Mouse (Mus musculus) right cerebral cortex, postnatal 14 days (tissue): ENCODE measurements around the gene Slc27a3.

ENCODE experiments used
- DNase-seq: peaks from one replicate; pipeline ENCODE4 v3.0.0; 2022

Slc27a3 gene

DNA sequence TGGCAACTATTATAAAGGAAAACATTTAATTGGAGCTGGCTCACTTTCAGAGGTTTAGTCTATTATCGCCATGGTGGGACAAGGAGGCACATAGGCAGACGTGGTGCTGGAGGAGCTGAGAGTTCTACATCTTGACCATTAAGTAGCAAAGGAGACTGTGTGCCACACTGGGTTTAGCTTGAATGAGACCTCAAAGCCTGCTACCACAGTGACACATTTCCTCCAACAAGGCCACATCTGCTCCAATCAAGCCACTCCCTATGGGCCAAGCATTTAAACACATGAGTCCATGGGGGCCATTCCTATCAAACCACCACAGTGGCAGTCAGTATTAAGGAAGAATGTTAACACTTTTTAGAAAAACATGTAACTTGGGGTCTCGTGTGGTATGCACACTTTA lies 51.5 kb downstream of the Slc27a3 start:
- DNase-seq = no peak

DNA sequence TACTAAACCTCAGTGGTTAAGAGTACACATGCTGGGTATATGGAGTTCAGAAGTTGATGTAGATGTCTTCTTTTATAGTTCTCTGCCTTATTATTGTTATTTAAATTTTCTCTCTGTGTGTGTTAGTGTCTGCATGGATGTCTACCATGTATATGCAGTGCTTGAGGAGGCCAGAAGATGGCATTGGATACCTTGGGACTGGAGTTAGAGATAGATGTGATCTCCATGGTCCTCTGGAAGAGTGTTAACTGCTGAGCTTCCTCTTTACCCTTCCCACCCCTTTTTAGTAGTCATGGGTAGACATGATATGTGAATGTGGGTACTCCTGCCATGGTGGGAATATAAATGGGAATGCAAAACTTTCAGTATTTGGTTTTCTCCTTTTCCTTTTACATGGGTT lies 54.2 kb downstream of the Slc27a3 start:
- DNase-seq = no peak
